Mouse (Mus musculus) retina, postnatal 7 days (tissue): ENCODE measurements around the gene Pced1b.
"Not testable (repeated sequence)": the region's sequence is repeated elsewhere in the genome, so short reads cannot be mapped to it uniquely, and the experiment has no call there.

Experiments
- DNase-seq: peaks from one replicate; pipeline ENCODE4 v3.0.0-alpha.2; 2012; ENCODE audit warnings: low read depth, low spot score

Pced1b gene

DNA sequence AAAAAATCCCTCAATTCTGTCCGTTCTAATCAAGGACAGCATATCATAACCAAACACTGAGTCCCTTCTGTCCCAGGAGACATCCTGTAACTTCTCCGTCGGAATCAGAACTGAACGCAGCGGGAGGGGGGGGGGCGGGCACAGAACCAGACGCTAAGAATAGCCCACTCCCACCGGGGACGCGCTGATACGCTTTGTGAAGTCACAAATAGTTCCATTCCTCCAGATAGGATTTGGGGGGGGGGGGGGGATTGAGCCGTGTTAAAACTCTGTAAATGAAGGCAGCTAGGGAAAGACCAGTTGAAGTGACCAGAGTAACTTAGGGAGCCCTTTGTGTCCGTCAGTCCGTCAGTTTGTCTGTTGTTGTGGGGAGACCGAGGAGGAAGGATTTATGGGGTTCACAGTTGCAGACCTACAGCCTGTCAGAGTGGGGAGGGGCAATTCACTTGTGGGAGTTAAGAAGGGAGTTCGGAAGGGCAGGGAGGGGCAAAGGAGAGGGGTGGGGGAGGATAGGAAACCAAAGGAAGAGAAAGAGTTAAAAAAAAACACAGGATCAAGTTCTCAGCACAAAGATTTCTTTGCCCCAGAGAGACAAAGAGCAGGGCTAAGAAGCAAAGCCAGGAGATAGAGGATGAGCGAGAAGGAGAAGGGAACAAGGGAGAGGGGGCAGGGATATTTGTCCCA is 91.6 kb downstream of the Pced1b start:
- no peak for DNase-seq

DNA sequence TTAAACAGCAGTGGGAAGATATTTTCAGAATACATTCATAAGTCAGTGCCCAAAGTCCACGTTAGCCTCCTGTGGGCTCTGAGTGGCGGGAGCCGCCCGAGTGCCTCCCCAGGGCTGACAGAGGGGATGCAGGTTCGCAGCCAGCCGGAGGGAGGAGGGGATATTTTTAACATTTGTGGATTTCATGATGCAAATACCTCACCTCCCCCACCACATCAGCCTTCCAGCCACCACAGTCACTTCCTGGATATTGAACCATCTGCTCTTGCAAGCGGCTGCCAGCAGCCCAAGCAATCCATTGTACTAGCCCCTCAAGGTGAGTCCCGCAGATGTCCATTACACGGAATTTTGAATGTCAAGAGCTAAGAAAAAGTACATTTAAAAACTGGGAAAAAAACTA is 95.4 kb downstream of the Pced1b start:
- no peak for DNase-seq

DNA sequence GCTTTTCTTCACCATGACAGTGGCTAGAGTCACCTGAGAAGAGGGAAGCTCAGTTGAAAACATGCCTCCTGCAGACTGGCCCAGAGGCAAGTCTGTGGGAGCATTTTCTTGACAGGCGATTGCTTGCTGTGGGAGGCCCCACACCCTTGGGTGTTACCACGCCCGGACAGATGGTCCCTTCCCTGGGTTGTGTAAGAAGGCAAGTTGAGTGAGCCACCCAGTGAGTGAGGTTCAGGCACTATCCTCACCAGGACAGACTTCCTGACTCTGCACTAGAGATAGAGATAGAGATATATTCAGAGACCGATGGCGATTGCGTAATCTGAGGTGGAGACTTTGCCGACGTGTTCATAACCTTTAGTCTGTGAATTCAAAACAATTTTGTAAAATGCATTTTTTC is 96.0 kb downstream of the Pced1b start:
- DNase-seq: no peak

DNA sequence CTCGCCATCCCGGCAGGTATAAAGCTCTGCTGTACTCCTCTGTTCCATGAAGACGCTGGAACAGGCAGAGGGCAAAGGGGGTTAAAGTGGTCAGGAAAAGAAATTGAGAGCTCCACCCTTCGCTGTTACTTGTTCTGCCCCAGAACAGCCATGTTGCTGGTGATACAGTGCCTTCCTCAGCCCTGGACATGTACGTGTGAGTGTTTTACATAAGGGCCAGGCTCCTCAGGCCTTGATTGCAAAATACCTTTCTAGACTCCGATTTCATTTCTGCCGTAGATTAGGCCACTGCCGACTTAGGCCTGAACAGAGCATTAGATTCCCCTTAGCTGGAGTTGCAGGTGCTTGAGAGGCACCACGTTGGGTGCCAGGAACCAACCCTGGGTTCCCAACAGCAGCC is 97.0 kb downstream of the Pced1b start:
- DNase-seq: no peak

DNA sequence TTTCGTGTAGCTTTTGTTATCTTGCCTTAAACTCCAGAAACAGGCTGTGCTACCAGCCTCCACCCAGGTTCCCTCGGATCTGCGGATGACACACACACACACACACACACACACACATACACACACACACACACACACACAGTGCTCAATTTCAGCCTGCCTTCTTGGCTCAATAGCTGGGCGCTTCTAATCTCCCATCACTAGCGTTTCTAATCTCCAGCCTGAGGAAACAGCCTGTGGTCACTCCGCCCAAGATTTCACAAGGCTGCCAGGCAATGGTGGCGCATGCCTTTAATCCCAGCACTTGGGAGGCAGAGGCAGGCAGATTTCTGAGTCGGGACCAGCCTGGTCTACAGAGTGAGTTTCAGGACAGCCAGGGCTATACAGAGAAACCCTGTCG is 98.2 kb downstream of the Pced1b start:
- no peak for DNase-seq

DNA sequence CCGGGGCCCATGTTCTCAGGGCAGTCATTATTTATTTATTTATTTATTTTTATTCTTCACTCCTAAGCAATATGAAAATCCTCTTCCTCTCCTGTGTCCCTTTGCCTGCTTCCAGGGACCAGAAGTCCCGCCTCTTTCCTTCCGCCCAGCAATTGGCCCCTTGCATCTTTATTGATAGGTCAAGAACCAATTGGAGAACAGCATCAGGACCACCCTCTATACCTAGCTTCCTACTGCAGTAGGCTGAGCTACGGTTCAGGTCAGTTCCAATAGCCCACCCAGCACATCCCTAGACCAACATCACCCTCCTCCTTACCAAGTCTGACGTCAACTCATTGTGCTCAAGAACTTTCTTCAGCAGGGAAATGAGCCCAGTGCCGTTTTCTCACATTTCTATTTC is 99.0 kb downstream of the Pced1b start:
- DNase-seq: no peak

DNA sequence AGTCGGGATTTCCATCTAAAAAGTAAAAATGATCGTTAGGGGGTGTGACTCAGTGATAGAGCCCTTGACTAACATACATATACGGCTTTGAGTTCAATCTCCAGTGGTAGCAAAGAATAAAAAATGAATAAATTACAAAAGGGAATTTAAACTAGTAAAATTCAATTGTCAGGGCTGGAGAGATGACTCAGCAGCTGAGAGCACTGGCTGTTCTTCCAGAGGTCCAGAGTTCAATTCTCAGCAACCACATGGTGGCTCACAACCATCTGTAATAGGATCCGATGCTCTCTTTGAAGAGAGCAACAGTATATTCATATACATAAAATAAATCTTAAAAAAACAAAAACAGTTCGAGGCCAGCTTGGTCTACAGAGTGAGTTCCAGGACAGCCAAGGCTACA is 99.5 kb downstream of the Pced1b start:
- no peak for DNase-seq

DNA sequence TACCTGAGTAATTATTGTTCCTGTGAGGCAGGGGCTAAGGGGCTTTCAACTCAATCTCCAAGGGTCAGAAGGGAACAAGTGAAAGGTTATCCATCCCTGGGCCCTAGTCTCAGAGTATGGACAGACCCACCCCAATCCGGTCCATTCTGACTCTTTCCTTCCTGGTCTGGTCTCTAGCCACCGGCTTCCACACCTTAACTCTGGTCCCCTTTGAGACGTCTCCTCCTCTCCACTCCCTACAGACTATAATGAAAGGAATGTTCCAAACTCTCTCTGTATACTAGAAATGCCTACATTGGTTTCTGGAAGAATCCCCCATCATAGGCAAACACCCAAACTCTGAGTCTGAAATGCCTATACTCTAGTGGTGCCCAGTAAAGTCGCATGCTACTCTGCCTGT is 100.0 kb downstream of the Pced1b start:
- no peak for DNase-seq

DNA sequence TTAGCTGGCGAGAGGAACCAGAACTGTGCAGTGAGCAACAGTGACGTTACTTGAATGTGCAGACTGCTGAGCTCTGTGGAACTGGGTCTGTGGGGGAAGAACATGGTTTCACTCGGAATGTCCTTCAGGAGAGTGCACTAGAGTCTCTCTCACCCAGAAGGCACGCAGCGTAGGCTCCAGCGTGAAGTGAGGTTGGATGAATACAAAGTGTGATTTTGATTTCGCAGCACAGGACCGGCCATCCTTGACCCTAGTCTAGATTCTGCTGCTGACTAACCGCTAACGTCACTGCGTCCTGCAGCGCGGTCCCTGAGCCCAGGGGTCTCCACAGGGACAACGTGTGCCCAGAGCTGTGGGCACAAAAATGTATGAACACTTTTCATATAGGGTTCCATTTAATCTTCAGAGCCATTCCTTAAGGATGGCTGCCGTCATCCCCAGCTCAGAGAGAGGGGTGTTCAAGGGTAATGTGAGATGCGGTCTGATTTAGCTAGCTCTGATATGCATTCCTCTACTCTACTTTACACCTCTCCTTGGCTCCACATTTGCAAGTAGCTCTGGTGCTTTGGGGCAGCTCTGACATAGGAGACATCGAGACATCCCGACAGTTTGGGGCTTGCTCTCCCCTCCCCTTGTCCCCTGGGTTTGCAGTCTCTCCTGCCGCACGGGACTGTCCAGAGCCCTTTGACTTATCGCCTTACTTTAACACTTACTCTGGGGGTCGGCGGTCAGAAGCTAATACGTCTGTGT is 101.8 kb downstream of the Pced1b start:
- no peak for DNase-seq

DNA sequence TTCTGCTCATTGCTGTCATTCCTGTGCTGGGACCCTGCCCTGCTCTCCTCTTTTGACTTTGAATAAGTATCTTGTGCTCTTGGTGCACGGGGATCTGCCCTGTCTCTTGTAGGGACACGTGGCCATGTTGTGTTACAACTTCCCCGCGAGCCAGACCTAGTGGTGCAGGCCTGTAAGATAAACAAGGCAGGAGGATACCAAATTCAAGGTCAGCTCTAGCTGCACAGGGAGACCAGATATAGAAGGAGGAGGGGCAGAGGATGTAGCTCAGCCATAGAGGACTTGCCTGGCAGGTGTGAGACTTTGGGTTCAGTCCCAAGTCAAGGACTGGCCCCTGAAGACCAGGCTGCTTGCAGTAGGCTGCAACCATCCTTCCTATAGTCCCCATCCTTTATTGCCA is 103.6 kb downstream of the Pced1b start:
- no peak for DNase-seq

DNA sequence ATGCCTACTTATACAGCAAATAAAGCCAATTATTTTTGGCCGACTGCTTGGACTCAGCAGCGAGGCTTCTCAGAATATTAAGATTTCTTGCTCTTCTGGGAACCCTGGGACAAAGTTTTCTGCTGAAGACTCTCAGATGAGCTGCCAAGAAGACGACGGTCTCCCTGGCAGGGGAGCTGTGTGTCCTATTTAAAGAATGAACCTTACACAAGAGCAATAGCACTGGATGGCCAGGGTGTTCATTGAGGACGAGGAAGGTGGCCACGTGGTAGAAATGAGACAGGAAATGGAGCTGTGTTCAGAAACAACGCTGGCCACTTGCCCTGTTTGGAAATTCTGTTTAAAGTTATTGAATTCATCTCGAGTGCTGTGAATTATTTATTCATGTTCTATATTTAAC is 104.1 kb downstream of the Pced1b start:
- DNase-seq: no peak

DNA sequence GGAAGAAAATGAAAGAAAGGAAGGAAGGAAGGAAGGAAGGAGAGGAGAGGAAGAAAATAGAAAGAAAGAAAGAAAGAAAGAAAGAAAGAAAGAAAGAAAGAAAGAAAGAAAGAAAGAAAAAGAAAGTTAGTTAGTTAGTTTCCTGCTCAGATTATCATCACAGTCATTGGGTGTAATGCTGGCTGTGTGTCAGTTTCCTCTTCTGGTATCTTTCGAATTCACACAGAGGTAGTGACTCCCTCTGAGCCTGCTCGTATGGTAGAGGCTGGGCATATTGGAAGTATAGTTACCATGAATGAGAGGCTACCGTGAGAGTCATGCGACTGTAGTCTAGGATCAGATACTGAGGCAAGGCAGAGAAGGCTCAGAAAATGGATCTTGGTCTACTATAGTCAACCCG is 104.8 kb downstream of the Pced1b start:
- DNase-seq: no peak

DNA sequence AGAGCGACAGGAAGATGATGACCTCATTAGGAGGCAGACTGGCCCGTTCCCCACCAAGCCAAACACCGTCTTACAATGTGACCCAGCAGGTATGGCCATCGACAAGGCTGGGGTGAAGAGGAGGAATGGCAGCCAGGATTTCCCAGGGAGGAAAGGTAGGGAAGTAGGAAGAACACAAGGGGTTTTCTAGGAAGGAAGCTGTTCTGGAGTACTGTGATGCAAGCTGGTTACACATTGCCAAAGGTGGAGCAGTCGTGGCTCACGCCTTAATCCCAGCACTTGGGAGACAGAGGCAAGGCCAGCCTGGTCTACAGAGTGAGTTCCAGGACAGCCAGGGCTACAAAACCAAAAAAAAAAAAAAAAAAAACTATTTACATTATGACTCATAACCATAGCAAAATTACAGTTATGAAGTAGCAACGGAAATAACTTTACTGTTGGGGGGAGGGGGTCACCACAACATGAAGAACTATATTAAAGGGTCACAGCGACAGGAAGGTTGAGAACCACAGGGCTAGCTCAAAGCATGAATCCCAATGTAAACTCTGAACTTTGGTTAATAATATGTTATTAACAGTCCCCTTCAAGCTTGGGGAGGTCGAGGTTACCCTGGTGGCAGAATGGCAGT is 108.9 kb downstream of the Pced1b start:
- no peak for DNase-seq

DNA sequence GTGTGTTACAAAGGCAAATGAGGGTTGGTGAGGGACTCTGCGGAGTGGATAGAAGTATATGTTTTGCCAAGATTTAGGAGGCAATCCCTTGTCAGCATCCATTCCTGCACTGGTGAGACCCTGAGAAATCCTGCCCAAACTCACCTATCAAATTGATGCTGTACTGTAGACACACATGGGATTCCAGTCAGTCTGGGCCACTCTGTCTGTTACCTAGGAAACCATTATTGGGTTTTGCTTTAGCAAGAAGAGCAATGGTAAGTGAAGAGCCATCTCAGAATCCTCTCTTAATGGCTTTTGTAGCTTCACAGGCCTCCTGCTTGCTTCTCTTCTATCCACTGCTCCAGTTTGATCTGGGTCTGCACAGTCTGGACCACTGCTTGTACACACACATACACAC is 110.1 kb downstream of the Pced1b start:
- DNase-seq: no peak

DNA sequence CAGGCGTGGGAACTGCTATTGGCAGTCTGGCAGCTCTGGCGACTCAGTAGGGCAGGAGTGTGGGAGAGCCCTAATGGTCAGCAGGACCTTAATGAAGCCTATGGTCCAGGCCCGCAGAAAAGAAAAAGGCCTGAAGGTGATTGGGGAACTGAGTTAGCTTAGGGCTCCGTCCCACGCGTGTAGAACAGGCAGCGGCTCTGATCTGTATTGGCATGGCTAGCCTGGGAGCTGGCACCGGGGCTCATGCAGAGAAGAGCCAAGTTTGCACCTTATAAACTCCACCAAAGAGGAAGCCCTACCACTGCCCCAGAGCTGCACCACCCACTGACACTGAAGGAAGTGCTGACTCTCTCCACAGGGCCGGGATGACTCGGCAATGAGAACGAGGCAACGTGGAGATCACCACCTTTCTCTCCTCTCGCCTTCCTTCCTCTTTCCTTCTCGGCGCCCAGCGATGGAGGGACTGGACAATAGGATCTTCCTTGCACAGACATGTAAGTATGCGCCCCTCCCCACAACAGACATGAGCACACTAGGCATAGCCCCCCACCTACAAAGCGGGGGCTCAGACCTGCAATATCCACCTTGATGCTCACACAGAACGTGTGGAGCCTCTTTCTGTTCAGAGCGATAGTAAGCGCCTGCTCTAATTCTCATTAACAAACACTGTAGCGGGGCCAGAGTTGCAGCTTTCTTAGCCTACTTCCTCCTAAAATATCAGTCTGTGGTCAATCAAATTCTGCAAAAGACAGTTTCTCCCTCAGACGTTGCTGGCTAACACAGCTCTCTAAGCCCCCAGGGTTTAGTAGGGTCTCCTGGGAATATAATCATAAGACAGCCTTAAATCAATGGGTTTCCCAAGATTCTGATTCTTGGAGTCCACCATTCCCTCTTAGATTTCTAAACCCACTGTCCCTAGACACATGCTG is 114.2 kb downstream of the Pced1b start:
- DNase-seq: no peak

DNA sequence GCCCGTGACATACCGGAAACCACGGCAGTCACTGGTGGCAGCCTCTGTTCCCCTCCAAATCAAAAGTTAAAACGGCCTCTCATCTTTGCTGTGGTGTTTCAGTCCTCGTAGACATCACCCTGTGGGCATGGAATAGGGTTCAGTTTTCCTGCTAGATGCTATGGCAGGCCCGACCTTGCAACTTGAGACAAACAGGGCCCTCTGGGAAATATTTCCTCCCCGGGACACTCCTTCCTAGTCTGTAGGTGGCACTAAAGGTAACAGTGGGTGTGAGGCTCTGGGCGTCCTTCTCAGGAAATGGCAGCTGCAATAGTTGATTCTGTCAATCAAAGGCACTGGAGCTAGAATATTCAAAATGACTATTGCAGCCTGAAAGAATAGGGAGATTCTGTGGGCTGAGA is 114.9 kb downstream of the Pced1b start:
- DNase-seq: no peak

DNA sequence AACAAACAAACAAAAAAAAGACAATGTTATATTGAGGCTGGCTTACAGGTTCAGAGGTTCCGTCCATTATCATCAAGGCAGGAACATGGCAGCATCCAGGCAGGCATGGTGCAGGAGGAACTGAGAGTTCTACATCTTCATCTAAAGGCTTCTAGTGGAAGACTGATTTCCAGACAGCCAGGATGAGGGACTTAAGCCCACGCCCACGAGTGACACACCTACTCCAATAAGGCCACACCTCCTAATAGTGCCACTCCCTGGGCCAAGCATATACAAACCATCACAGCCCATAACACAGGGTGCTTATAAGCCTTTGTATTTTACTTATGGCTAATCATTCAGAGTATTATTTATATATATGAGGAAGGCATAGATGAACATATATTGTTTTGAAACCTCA is 117.4 kb downstream of the Pced1b start:
- not testable (repeated sequence) for DNase-seq

DNA sequence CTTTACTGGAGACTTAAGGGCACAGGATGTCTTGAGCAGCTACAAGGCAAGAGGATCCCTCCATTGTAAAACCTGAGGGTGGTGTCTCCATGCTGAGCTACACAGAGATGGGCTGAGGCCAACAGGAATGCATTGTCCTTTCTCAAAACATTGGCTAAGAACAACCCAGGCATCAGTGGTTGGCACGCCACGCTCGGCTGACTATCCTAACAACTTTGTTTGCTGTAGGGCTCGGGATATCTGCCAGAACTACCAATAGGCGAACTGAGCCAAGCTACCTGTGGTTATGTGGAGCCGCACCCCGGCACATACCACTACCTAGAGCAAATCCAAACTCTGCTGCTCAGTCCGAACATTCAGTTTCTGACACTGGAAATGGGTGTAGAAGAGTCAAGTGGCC is 118.1 kb downstream of the Pced1b start:
- DNase-seq: no peak

DNA sequence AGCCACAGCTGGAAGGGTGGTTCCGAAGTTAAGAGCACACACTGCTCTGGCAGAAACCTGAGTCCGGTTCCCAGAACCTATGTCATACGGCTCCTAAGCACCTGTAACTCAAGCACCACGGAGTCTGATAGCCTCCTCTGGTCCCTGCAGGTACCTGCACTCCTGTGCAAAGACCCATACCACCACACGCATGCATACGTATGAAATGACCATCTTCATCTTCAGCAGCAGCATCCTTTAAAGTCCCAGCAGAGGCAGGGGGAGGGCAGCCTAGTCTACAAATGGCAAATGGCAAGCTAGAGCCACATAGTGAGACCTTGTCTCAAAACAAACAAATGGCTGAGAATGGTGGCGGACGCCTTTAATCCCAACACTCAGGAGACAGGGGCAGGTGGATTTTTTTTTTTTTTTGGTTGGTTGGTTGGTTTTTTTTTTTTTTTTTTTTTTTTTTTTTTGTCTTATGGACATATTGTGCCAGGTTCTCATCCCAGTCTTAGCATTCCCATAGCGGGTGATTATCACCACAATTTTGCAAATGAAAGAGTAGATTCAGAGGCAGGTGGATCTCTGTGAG is 121.2 kb downstream of the Pced1b start:
- DNase-seq: no peak

DNA sequence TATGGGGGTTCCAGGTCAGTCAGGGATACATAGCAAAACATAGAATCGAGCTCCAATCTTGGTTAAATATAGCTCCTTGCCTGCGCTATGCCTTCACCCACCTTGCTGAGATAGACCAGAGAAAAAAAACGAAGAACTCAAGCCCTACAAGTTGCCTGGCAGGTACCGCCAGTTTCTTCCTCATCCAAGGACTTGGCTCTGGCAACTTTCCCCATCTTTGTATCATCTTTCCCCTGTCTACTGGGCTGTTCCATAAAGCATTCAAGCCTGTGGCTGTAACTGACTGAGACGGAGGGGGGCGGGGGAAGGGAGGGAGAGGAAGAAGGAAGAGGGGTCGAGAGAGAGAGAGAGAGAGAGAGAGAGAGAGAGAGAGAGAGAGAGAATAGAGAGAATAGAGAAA is 121.7 kb downstream of the Pced1b start:
- no peak for DNase-seq

DNA sequence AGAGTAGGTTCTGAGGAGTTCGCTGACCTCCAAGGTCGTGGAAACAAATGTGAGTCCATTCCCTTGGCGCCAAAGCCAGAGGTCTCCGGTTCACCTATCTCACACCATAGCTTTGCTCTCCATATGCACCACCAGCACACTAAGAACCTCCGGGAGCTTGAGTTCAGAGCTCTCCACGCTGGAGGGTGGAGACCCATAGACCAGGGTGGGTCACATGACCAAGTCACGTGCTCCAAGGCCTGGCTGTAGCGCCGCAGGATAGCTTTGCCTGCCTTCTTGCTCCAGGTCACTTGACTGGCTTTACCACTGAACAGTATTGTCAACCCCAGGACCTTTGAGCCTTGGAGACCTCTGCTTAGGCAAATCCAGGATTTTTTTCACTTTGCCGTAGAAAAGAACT is 122.2 kb downstream of the Pced1b start:
- DNase-seq: no peak

DNA sequence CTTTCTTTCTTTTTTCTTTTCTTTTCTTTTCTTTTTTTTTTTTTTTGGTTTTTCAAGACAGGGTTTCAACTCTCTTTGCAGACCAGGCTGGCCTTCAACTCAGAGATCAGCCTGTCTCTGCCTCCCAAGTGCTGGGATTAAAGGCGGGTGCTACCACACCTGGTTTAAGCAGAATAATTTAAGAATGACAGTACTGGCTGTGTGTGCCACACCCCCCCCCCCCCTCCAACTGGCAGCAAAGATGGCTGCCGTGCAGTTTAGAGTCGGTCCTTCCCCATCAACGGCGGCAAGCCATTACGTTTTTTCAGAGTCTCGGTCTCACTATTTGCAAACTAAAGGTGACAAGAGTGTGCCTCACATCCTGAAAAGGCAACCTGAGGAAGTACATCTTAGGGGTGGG is 124.0 kb downstream of the Pced1b start:
- no peak for DNase-seq
